Mouse (Mus musculus) small intestine, adult 2 months (tissue): ENCODE measurements at regions not wholly inside any gene's neighbourhood (a gene's known extent, or its start where the extent isn't known, plus 50 kb on each side); places are given as distances from the start of the nearest gene placed in this dataset.

Experiments used
- CTCF ChIP-seq: fragments of 200-500 bp; IDR thresholded peaks from 2 replicates; pipeline ENCODE4 v1.5.1; 2012; ENCODE audit warnings: low read depth, mild to moderate bottlenecking, control low read depth, inconsistent platforms, low read length, moderate library complexity, mixed read lengths; ENCODE audit not compliant: insufficient replicate concordance, insufficient read length; ENCODE audit errors: extremely low read depth
- POLR2A ChIP-seq: fragments of 200-500 bp; IDR thresholded peaks from 2 replicates; pipeline ENCODE4 v1.6.1; 2012; ENCODE audit warnings: low read depth, mild to moderate bottlenecking, control low read depth, inconsistent platforms, low read length, moderate library complexity

DNA sequence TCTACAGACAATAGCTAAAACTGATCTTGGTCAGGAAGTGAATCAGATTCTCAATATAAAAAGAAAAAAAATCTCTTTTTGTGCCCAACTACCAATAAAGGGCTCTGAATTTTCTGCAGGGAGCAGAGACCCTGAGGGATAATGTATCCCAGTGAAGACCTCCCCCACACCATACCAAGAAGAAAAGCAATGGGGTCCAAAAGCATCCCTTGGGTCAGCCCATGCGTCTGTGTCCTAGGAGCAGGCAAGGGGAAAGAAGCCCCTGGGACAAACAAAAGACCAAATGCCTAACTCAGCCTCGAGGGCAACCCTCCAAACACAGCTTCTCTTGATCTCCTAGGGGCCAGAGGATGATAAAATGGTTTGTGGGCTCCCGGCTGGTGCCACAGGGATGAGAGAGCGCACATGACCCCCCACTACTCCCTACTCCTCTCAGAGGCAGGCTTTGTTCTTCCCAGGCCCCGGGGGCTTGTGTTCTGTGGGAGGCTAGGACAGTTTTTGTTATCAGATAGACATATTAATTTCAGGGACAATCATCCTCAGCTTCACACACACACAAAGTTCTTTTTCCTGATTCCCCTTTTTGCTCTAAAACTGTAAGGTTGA is 172.0 kb upstream of the Slc25a13 start:
- TF ChIP-seq CTCF = no peak
- TF ChIP-seq POLR2A = no peak
